In genomic region chr3:115737785-115738318, GRCm38 (mm10) we compare ENCODE assay signal across 8 mouse cellular contexts. TPM values are rescaled to one million over a fixed set of nuclear protein-coding genes. Genes with fewer than 3 reads are reported as not detected.
A peak's percentile ranks its signal among the peaks of the same experiment; 100 is the strongest.
DNase-seq lines count a peak whose midpoint lies in the region; ATAC-seq lines count a peak whose summit lies in the region.

No protein-coding gene starts in this region.

- 41% methylated on average over 11 of the region's 11 CpGs for WGBS in heart, embryonic 10.5 days
- 23% methylated on average over 11 of the region's 11 CpGs for WGBS in limb, embryonic 13.5 days

- no peaks in the 10 kb centered on the region for H3K36me3 ChIP-seq in heart, embryonic 10.5 days
- H3K36me3 ChIP-seq in limb, embryonic 13.5 days, result no peaks in the 10 kb centered on the region

- peak overlapping the region; percentile 85 for H3K27ac ChIP-seq in heart, embryonic 10.5 days
- no peak overlapping the region for H3K27ac ChIP-seq in limb, embryonic 13.5 days

- DNase-seq in adrenal gland, postnatal 36 days, result peak; percentile 4 to 9
- no peak for DNase-seq in adrenal gland, adult 8-10 months
- DNase-seq in ZHBTc4 (ENCODE audit: low read depth, low spot score), result peak; percentile 64
- DNase-seq in heart, embryonic 10.5 days (ENCODE audit: low spot score), result peak; percentile 89
- no peak for DNase-seq in spleen, postnatal 10 days (ENCODE audit: low spot score in 2 of 2)
- DNase-seq in adipocyte (ENCODE audit: low spot score), result no peak

- no peaks in the 10 kb centered on the region for H3K27me3 ChIP-seq in heart, embryonic 10.5 days (ENCODE audit: insufficient read depth, poor library complexity, severe bottlenecking)
- no peaks in the 10 kb centered on the region for H3K27me3 ChIP-seq in limb, embryonic 13.5 days

- no peak overlapping the region for H3K9ac ChIP-seq in limb, embryonic 13.5 days

- peak overlapping the region; percentile 19 for H3K4me2 ChIP-seq in limb, embryonic 13.5 days (replicated peaks)

- no peaks in the 10 kb centered on the region for H3K9me3 ChIP-seq in heart, embryonic 10.5 days
- H3K9me3 ChIP-seq in limb, embryonic 13.5 days, result no peaks in the 10 kb centered on the region

- H3K4me1 ChIP-seq in heart, embryonic 10.5 days, result peaks cover 25% of the 10 kb centered on the region
- peaks cover 8% of the 10 kb centered on the region for H3K4me1 ChIP-seq in limb, embryonic 13.5 days

- peak; percentile 72 for ATAC-seq in limb, embryonic 13.5 days (ENCODE audit: low FRiP score, low read depth)
- ATAC-seq in activated CD4-positive, CD25-positive, alpha-beta regulatory T cell, adult 4 months, result no peak

- no peak overlapping the region for H3K4me3 ChIP-seq in heart, embryonic 10.5 days
- H3K4me3 ChIP-seq in limb, embryonic 13.5 days, result no peak overlapping the region

RNA-seq across cellular contexts. Expression of gene S1pr1, which starts 23.0 kb away (rescaled TPM):
- 10 to 100 TPM; 17.1 to 31.2 TPM for total RNA-seq in adrenal gland, postnatal 36 days (2021)
- 10 to 100 TPM; 14.7 to 17.5 (median 15.3) TPM for total RNA-seq in adrenal gland, adult 8-10 months (2022)
- 48.7 and 82.4 TPM in 2 replicates for polyA plus RNA-seq in heart, embryonic 10.5 days (2016; fragmentation: Nextera tagmentation; extraction: Ambion mirVana)
- 23.4 and 23.9 TPM in 2 replicates for polyA plus RNA-seq in limb, embryonic 13.5 days (2015; fragmentation: Nextera tagmentation; extraction: Ambion mirVana)
- polyA plus RNA-seq in activated CD4-positive, CD25-positive, alpha-beta regulatory T cell, adult 4 months (2017; shearing (Covaris generic)), result 100 to 1,000 TPM; 192 to 215 TPM

Comparison
In these comparisons a context has a peak if more than half of its experiments do, and no peak if none do; other contexts are left out.
1. DNase-seq: peak in adrenal gland, postnatal 36 days (2 of 2), ZHBTc4 (single experiment) and heart, embryonic 10.5 days (single experiment); none in adrenal gland, adult 8-10 months (single experiment), spleen, postnatal 10 days (0 of 2) and adipocyte (single experiment).